Mouse (Mus musculus): ENCODE results near the gene Ifit3. TPM values are rescaled to one million over a fixed set of nuclear protein-coding genes. Genes with fewer than 3 reads are reported as not detected.
"Not testable (repeated sequence)": the region's sequence is repeated elsewhere in the genome, so short reads cannot be mapped to it uniquely, and the experiment has no call there.

The Ifit3 gene
- polyA plus RNA-seq, 1 experiment from 2014 or later = 2.1 TPM

GRCm38 (mm10) chr19:34573650-34574049, 9.7 kb upstream of the Ifit3 start:
- H3K36me3 ChIP-seq (ENCODE audit: control insufficient read depth, insufficient read depth, low read length) = no peaks in the 10 kb centered on the region; the same call in 1 of the 2 replicates
- H3K4me1 ChIP-seq (ENCODE audit: control insufficient read depth, insufficient read depth, low read length) = peaks cover 7% of the 10 kb centered on the region; the same call in 1 of the 2 replicates
- DNase-seq (ENCODE audit: low spot score) = no peak
- no peak overlapping the region for H3K27ac ChIP-seq (replicated peaks; ENCODE audit: low read depth, low read length)
- no peak overlapping the region for H3K9ac ChIP-seq (ENCODE audit: low read depth, low read length)
- no peak overlapping the region for H3K4me3 ChIP-seq (ENCODE audit: low read depth, low read length)
- ATAC-seq (ENCODE audit: low read depth) = no peak
- no peaks in the 10 kb centered on the region for H3K9me3 ChIP-seq (ENCODE audit: control insufficient read depth, low read length)
- 96% methylated on average over 5 of the region's 5 CpGs for WGBS
- no peaks in the 10 kb centered on the region for H3K27me3 ChIP-seq (replicated peaks; ENCODE audit: control insufficient read depth, insufficient read depth, low read length)
- H3K4me2 ChIP-seq (ENCODE audit: low read depth, low read length) = no peak overlapping the region

DNA sequence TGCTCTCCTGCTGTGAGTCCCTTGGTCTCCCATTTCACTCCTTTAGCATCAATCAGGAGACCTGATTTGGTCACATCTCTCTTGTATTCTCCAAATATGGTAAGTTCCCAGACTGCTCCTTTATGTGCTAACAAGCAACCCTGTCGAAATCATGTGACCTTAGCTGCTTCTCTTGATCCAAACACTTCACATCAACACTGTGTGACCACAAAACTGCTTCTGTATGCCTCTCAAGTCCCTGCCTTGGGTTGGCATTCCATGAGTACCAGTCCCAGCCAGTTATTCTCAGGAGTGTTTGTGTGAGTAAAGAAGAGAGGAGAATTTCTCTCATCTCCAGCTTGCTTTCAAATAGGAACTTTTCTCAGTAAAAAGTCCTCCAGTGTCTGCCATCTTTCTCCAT, 6.2 kb upstream of the Ifit3 start:
- 59% methylated on average over 1 of the region's 1 CpGs for WGBS
- Histone ChIP-seq H3K9ac (ENCODE audit: low read depth, low read length) (no peak overlapping the region), H3K4me2 (ENCODE audit: low read depth, low read length) (no peak overlapping the region), H3K9me3 (ENCODE audit: control insufficient read depth, low read length) (no peaks in the 10 kb centered on the region), H3K27me3 (replicated peaks; ENCODE audit: control insufficient read depth, insufficient read depth, low read length) (no peaks in the 10 kb centered on the region), H3K4me1 (ENCODE audit: control insufficient read depth, insufficient read depth, low read length) (no peaks in the 10 kb centered on the region), H3K36me3 (ENCODE audit: control insufficient read depth, insufficient read depth, low read length) (no peaks in the 10 kb centered on the region; the same call in 1 of the 2 replicates), H3K27ac (replicated peaks; ENCODE audit: low read depth, low read length) (no peak overlapping the region), H3K4me3 (ENCODE audit: low read depth, low read length) (no peak overlapping the region)
- ATAC-seq (ENCODE audit: low read depth) = no peak
- no peak for DNase-seq (ENCODE audit: low spot score)

DNA sequence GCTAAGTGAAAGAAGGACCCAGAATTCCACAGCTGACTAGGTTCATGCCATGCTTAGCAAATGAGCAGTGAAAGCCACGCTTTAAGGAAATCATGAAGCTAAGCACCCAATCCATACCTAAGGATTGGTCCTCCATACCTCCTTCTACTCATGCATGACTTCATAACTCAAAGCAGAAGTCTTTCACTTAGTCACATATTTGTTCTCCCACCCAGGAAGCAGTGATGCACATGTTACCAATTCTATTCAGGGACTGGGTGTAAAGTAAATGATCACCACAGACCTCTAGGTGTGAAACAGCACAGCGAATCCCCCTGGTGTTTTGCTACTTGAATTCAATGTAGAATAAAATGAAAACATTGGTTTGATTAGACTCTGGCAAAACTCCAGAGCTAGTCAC, 635 bp upstream of the Ifit3 start:
- not testable (repeated sequence) for H3K4me1 ChIP-seq (ENCODE audit: control insufficient read depth, insufficient read depth, low read length); ATAC-seq (ENCODE audit: low read depth); H3K27ac ChIP-seq (replicated peaks; ENCODE audit: low read depth, low read length); H3K4me2 ChIP-seq (ENCODE audit: low read depth, low read length); H3K36me3 ChIP-seq (ENCODE audit: control insufficient read depth, insufficient read depth, low read length); DNase-seq (ENCODE audit: low spot score); H3K9ac ChIP-seq (ENCODE audit: low read depth, low read length); H3K4me3 ChIP-seq (ENCODE audit: low read depth, low read length); H3K9me3 ChIP-seq (ENCODE audit: control insufficient read depth, low read length); H3K27me3 ChIP-seq (replicated peaks; ENCODE audit: control insufficient read depth, insufficient read depth, low read length)
- 63% methylated on average over 2 of the region's 2 CpGs for WGBS

DNA sequence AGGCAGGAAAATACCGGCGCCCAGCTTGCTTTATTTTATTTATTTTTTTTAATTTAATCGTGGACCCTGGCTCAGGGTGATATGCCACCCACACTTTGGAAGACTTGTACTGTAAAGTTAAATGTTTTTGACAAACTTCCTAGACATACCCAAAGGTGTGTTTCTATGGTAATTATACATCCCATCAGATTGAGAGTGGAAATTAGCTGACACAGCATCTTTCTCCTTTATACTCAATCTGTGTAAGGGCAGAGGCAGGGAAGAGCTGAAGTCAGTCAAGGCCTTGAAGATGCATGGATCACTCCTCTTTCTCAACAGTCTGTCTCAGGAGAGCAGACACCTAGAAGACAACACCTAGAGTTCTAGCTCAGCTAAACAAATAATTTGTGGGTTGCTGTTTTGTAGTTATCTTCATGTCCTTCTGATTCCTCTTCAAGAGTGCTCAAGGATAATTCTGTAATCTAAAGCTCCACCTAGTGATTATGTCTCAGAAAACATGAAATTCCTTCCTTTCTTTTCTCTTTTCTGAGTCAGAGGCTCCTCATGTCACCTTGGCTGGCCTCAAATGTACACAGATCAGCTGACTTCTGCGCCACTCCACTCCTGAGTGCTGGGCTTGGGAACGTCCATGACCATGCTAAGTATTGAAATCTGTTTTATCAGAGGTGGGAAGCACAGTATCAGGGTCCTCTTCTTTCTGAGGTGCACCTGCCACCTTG, 2.6 kb downstream of the Ifit3 start:
- H3K9me3 ChIP-seq (ENCODE audit: control insufficient read depth, low read length); H3K27ac ChIP-seq (replicated peaks; ENCODE audit: low read depth, low read length); DNase-seq (ENCODE audit: low spot score); H3K9ac ChIP-seq (ENCODE audit: low read depth, low read length); H3K4me3 ChIP-seq (ENCODE audit: low read depth, low read length); H3K36me3 ChIP-seq (ENCODE audit: control insufficient read depth, insufficient read depth, low read length); H3K4me2 ChIP-seq (ENCODE audit: low read depth, low read length); ATAC-seq (ENCODE audit: low read depth); H3K4me1 ChIP-seq (ENCODE audit: control insufficient read depth, insufficient read depth, low read length); H3K27me3 ChIP-seq (replicated peaks; ENCODE audit: control insufficient read depth, insufficient read depth, low read length): not testable (repeated sequence)
- WGBS = 79% methylated on average over 5 of the region's 5 CpGs

GRCm38 (mm10) chr19:34587898-34588692, 4.8 kb downstream of the Ifit3 start:
- H3K9me3 ChIP-seq (ENCODE audit: control insufficient read depth, low read length); H3K27me3 ChIP-seq (replicated peaks; ENCODE audit: control insufficient read depth, insufficient read depth, low read length); H3K4me3 ChIP-seq (ENCODE audit: low read depth, low read length); ATAC-seq (ENCODE audit: low read depth); H3K4me2 ChIP-seq (ENCODE audit: low read depth, low read length); H3K36me3 ChIP-seq (ENCODE audit: control insufficient read depth, insufficient read depth, low read length); H3K9ac ChIP-seq (ENCODE audit: low read depth, low read length); H3K4me1 ChIP-seq (ENCODE audit: control insufficient read depth, insufficient read depth, low read length): not testable (repeated sequence)
- H3K27ac ChIP-seq (replicated peaks; ENCODE audit: low read depth, low read length) = peak overlapping the region; percentile 30; the same call in 1 of the 2 replicates
- 66% methylated on average over 6 of the region's 12 CpGs for WGBS
- peak; percentile 81 for DNase-seq (ENCODE audit: low spot score)

DNA sequence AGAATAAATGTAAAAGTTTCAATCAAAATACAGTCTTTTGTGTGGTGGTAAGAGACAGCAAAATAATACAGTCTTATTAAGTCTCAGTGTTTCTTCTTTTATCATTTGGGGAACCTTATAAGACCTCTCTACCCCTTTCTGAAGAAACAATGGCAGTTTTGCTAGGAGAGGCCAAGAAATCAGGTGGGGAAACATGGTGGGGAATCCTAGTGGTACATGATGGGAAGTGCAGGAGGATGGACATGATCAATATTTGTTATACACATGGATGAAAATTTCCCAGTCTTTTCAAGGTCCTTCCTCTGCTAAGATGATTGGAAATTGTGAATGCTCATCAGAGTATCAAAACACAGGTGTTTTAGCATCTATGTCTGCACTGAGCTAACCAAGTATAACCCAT, 5.6 kb downstream of the Ifit3 start:
- DNase-seq (ENCODE audit: low spot score) (no peak), ATAC-seq (ENCODE audit: low read depth) (no peak)
- Histone ChIP-seq H3K4me2 (ENCODE audit: low read depth, low read length) (no peak overlapping the region), H3K4me1 (ENCODE audit: control insufficient read depth, insufficient read depth, low read length) (no peaks in the 10 kb centered on the region), H3K27ac (replicated peaks; ENCODE audit: low read depth, low read length) (no peak overlapping the region), H3K9ac (ENCODE audit: low read depth, low read length) (no peak overlapping the region), H3K4me3 (ENCODE audit: low read depth, low read length) (no peak overlapping the region), H3K36me3 (ENCODE audit: control insufficient read depth, insufficient read depth, low read length) (no peaks in the 10 kb centered on the region), H3K27me3 (replicated peaks; ENCODE audit: control insufficient read depth, insufficient read depth, low read length) (no peaks in the 10 kb centered on the region), H3K9me3 (ENCODE audit: control insufficient read depth, low read length) (no peaks in the 10 kb centered on the region)

DNA sequence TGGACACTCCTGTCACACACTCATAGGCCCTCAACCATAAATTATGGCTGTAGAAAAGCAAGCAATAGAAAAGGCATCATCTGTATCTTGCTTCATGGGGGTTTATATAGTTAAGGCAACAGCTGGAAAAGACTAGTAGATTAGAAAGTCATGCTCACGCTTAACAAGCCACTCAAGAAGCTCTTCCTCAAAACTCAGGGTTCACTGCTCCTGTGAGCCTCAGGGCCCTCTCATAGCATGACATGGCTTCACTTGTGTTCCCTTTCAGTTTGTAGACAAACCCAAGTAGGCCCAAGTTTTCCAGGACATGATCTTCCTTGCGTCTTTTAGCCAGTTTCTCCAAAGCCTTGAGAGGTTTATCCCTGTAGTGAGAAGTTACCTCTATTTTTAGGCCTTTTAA, 10.1 kb downstream of the Ifit3 start:
- no peak overlapping the region for H3K27ac ChIP-seq (replicated peaks; ENCODE audit: low read depth, low read length)
- H3K36me3 ChIP-seq (ENCODE audit: control insufficient read depth, insufficient read depth, low read length) = no peaks in the 10 kb centered on the region
- 89% methylated on average over 2 of the region's 2 CpGs for WGBS
- DNase-seq (ENCODE audit: low spot score) (no peak), ATAC-seq (ENCODE audit: low read depth) (no peak)
- no peak overlapping the region for H3K4me3 ChIP-seq (ENCODE audit: low read depth, low read length)
- H3K9me3 ChIP-seq (ENCODE audit: control insufficient read depth, low read length) = no peaks in the 10 kb centered on the region
- no peak overlapping the region for H3K4me2 ChIP-seq (ENCODE audit: low read depth, low read length)
- H3K27me3 ChIP-seq (replicated peaks; ENCODE audit: control insufficient read depth, insufficient read depth, low read length) = no peaks in the 10 kb centered on the region
- no peak overlapping the region for H3K9ac ChIP-seq (ENCODE audit: low read depth, low read length)
- 0 out of 2 replicates have a peak, but pooled peaks cover 3% of the 10 kb centered on the region for H3K4me1 ChIP-seq (ENCODE audit: control insufficient read depth, insufficient read depth, low read length)

- H3K4me2 ChIP-seq (ENCODE audit: low read depth, low read length); H3K9ac ChIP-seq (ENCODE audit: low read depth, low read length); H3K27me3 ChIP-seq (replicated peaks; ENCODE audit: control insufficient read depth, insufficient read depth, low read length); ATAC-seq (ENCODE audit: low read depth); H3K9me3 ChIP-seq (ENCODE audit: control insufficient read depth, low read length); H3K27ac ChIP-seq (replicated peaks; ENCODE audit: low read depth, low read length); DNase-seq (ENCODE audit: low spot score); H3K4me3 ChIP-seq (ENCODE audit: low read depth, low read length); H3K4me1 ChIP-seq (ENCODE audit: control insufficient read depth, insufficient read depth, low read length); H3K36me3 ChIP-seq (ENCODE audit: control insufficient read depth, insufficient read depth, low read length): not testable (repeated sequence)
- 79% methylated on average over 3 of the region's 3 CpGs for WGBS
Observed at GRCm38 (mm10) chr19:34594523-34594922, 11.2 kb downstream of the Ifit3 start.

Measured in embryonic facial prominence, embryonic 14.5 days (tissue).